Mouse (Mus musculus) kidney, adult 2 months (tissue): Measurements from ENCODE around the gene Gm12216.

ENCODE experiments used
- CTCF ChIP-seq: fragments of 200-500 bp; conservative IDR thresholded peaks from 2 replicates; pipeline ENCODE4 v1.5.1; 2011; ENCODE audit warnings: low read depth, mild to moderate bottlenecking, control low read depth, low read length, moderate library complexity, mixed read lengths; ENCODE audit not compliant: insufficient read depth, insufficient read length
- POLR2A ChIP-seq: fragments of 200-500 bp; IDR thresholded peaks from one replicate; pipeline ENCODE4 v1.6.1; 2011; ENCODE audit warnings: low read depth, low read length, control low read depth

- TF ChIP-seq CTCF (no peak), POLR2A (no peak)
Measured at GRCm38 (mm10) chr11:53780262-53780661, 78.8 kb downstream of the Gm12216 start.
